Mouse (Mus musculus): ENCODE measurements around the gene Galnt17. TPM values are rescaled to one million over a fixed set of nuclear protein-coding genes. Genes with fewer than 3 reads are reported as not detected.
A peak's percentile ranks its signal among the peaks of the same experiment; 100 is the strongest.

The Galnt17 gene
- total RNA-seq, 2 experiments from 2014 or later = 9.1 to 11.1 TPM

GRCm38 (mm10) chr5:130880331-130880730 is 428.0 kb downstream of the Galnt17 start:
- intact Hi-C loops (cut with DNase I; ENCODE audit: low total_unique reads) = no loop called here
- DNase-seq = no peak

- DNase-seq = no peak
- intact Hi-C loops (cut with DNase I; ENCODE audit: low total_unique reads) = no loop called here
Observed at GRCm38 (mm10) chr5:130875391-130875790, 432.9 kb downstream of the Galnt17 start.

DNA sequence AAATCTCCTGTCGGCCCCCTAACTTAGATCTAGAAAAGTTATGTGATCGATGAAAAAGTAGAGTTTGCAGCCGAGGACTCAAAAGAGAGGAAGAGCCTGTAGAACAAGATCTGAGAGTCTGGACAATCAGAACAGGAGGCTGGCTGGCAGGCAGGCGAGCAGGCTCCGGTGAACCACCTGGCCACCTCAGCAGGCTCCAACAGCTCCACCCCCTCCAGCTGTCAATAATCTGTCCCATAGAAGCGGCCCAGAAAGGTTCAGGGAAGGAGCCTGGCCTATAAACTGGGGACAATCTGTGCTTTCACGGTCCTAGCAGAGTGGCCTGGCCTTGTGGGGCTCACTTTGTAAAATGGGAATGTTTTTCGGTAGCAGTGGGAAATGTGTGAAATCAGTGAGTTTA is 437.2 kb downstream of the Galnt17 start:
- DNase-seq = no peak
- intact Hi-C loops (cut with DNase I; ENCODE audit: low total_unique reads) = no loop called here

- intact Hi-C loops (cut with DNase I; ENCODE audit: low total_unique reads) = no loop called here
- no peak for DNase-seq
Observed at GRCm38 (mm10) chr5:130869869-130870268, 438.4 kb downstream of the Galnt17 start.

- intact Hi-C loops (cut with DNase I; ENCODE audit: low total_unique reads) = loop anchor here (5.0 kb wide), 1 partner anchor 565 kb away; no protein-coding TSS in a partner anchor
- DNase-seq = peak; percentile 20
Observed at GRCm38 (mm10) chr5:130862302-130862701, 446.0 kb downstream of the Galnt17 start.

- DNase-seq = no peak
- intact Hi-C loops (cut with DNase I; ENCODE audit: low total_unique reads) = loop anchor here (5.0 to 10.0 kb wide), 2 partner anchors 455 to 568 kb away; no protein-coding TSS in a partner anchor
Observed at GRCm38 (mm10) chr5:130859736-130860135, 448.6 kb downstream of the Galnt17 start.

- intact Hi-C loops (cut with DNase I; ENCODE audit: low total_unique reads) = loop anchor here (10.0 kb wide), 1 partner anchor 454 kb away; no protein-coding TSS in a partner anchor
- DNase-seq = no peak
Observed at GRCm38 (mm10) chr5:130858706-130859105, 449.6 kb downstream of the Galnt17 start.

DNA sequence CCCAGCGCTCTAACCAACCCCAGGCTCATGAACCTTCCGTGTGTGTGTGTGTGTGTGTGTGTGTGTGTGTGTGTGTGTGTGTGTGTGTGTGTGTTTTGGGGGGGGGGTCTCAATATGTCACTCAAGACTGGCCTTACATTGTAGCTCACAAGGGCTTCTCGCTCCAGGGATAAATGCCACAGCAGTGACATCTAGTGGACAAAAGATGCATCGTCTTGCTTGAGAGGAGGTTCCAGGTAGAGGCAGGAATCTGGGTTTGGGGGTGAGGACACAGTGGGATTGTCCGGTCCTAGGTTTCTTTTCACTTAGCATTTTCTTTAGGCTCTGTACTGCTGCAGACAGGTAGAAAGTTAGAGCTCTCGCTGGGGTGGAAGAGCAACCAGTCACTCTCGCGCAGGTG is 450.1 kb downstream of the Galnt17 start:
- no peak for DNase-seq
- intact Hi-C loops (cut with DNase I; ENCODE audit: low total_unique reads) = loop anchor here (10.0 kb wide), 1 partner anchor 453 kb away; no protein-coding TSS in a partner anchor

- no peak for DNase-seq
- intact Hi-C loops (cut with DNase I; ENCODE audit: low total_unique reads) = loop anchor here (5.0 to 10.0 kb wide), 2 partner anchors 450 to 577 kb away; no protein-coding TSS in a partner anchor
Observed at GRCm38 (mm10) chr5:130854430-130854829, 453.9 kb downstream of the Galnt17 start.

DNA sequence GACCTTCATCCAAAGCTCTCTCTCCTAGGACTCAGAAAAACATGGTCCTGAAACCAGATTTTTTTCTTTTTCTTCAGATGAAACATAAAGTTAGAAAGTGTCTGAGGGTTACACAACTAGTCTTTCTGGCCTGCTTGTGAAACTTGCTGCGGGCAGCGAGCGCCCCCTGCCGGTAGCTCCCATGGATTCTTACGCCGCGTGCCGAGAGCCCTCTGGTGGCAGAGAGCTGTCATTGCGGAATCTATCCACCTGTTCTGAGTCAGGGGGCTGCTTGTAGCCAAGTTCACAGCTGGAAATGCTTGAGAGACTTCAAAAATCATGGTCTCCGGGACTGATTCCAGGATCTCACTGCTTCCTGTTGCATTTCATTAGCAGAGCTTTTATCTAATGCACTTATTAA is 454.9 kb downstream of the Galnt17 start:
- intact Hi-C loops (cut with DNase I; ENCODE audit: low total_unique reads) = loop anchor here (5.0 to 10.0 kb wide), 2 partner anchors 449 to 576 kb away; no protein-coding TSS in a partner anchor
- peak; percentile 84 for DNase-seq

DNA sequence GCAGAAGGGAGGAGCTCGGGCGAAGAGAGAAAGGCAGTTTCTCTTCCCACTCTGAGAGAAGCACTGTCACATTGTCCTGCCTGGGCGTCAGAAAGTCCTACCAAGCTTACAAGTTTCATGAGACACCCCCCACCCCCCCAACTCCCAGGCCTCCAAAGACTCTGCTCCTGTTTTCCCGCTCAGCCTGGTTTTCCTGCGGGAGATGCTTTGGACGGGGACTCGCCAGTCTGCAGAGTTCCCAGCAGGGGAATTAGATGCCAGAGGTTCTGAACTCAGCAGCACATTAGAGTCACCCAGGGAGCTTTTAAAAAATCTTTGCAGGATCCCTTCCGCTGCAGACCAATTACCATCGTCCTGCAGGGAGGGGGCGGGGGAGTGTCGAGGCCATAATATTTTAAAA is 456.1 kb downstream of the Galnt17 start:
- no peak for DNase-seq
- intact Hi-C loops (cut with DNase I; ENCODE audit: low total_unique reads) = loop anchor here (5.0 to 10.0 kb wide), 2 partner anchors 447 to 575 kb away; no protein-coding TSS in a partner anchor

DNA sequence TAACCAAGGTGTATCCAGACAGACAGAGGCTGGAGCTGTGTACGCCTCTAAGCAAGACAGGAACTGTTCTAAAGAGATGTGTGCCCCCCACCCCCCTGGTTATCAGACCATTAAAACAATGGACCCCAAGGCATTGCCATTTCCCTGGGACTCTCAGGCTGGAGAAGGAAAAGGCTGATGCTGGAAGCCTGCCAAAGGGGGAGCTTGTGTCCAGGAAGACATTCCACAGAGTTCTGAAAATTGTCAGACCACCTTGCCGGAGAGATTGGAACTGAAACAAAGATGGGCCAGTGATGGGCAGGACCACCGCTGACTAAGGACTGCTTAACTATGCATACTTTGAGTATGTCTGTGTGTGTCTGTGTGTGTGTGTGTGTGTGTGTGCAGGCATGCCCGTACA is 458.7 kb downstream of the Galnt17 start:
- intact Hi-C loops (cut with DNase I; ENCODE audit: low total_unique reads) = loop anchor here (5.0 to 10.0 kb wide), 2 partner anchors 445 to 572 kb away; no protein-coding TSS in a partner anchor
- DNase-seq = no peak

DNA sequence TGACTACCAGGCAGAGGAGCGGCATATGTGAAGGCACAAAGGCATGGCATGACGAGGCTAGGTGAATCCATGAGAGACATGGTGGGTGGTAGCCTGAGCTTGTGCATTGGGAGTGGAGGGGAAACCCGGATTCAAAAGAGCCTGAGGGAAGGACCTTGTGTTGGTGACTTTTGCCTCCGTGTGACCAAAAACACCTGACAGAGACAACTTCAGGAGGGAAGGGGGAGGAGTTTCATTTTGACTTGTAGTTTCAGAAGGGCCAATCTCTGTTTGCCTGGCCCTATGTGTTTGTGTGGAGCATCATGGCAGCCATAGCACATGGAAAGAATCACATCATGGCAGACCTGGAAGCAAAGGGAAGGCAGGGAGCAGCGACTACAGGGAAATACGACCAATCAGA is 459.7 kb downstream of the Galnt17 start:
- intact Hi-C loops (cut with DNase I; ENCODE audit: low total_unique reads) = no loop called here
- DNase-seq = no peak

GRCm38 (mm10) chr5:130825797-130826196 is 482.5 kb downstream of the Galnt17 start:
- intact Hi-C loops (cut with DNase I; ENCODE audit: low total_unique reads) = no loop called here
- DNase-seq = no peak

All from gastrocnemius, postnatal 14 days (tissue).